Mouse (Mus musculus) CD4-positive helper T cell, adult 2 months (primary cell): ENCODE data around the gene Eef1a1.
A peak's percentile ranks its signal among the peaks of the same experiment; 100 is the strongest.

Experiments
- DNase-seq: peaks from one replicate; pipeline ENCODE4 v3.0.0-alpha.2; 2012; ENCODE audit warnings: low read depth, missing footprints, low spot score

Eef1a1 gene

GRCm38 (mm10) chr9:78477021-78477551 is 11.9 kb downstream of the Eef1a1 start:
- peak; percentile 74 for DNase-seq

GRCm38 (mm10) chr9:78476531-78477020 is 12.4 kb downstream of the Eef1a1 start:
- DNase-seq: no peak

- no peak for DNase-seq
These were observed 13.1 kb downstream of the Eef1a1 start for GRCm38 (mm10) chr9:78475873-78476272.

GRCm38 (mm10) chr9:78475383-78475780 is 13.6 kb downstream of the Eef1a1 start:
- no peak for DNase-seq

GRCm38 (mm10) chr9:78474771-78475382 is 14.1 kb downstream of the Eef1a1 start:
- no peak for DNase-seq

- no peak for DNase-seq
These were observed 14.7 kb downstream of the Eef1a1 start for GRCm38 (mm10) chr9:78474270-78474669.

- no peak for DNase-seq
These were observed 15.4 kb downstream of the Eef1a1 start for GRCm38 (mm10) chr9:78473588-78473987.

GRCm38 (mm10) chr9:78465725-78466124 is 23.2 kb downstream of the Eef1a1 start:
- DNase-seq: no peak

GRCm38 (mm10) chr9:78463337-78463736 is 25.6 kb downstream of the Eef1a1 start:
- DNase-seq: no peak

GRCm38 (mm10) chr9:78457026-78457425 is 31.9 kb downstream of the Eef1a1 start:
- no peak for DNase-seq

GRCm38 (mm10) chr9:78451382-78451781 is 37.6 kb downstream of the Eef1a1 start:
- no peak for DNase-seq

GRCm38 (mm10) chr9:78450404-78450803 is 38.5 kb downstream of the Eef1a1 start:
- no peak for DNase-seq

- peak; percentile 97 for DNase-seq
These were observed 40.7 kb downstream of the Eef1a1 start, which contains the start of the genes Mto1 and Gm17324 for GRCm38 (mm10) chr9:78447973-78448873. Mto1 (plus strand) TSS chr9:78448208. Gm17324 (minus strand) TSS chr9:78448786.

GRCm38 (mm10) chr9:78447606-78447972 is 41.4 kb downstream of the Eef1a1 start:
- no peak for DNase-seq

- DNase-seq: peak; percentile 79
These were observed 46.2 kb downstream of the Eef1a1 start, which contains the start of gene Cgas for GRCm38 (mm10) chr9:78442579-78443392. Cgas (minus strand) TSS chr9:78443237.

GRCm38 (mm10) chr9:78442237-78442578 is 46.7 kb downstream of the Eef1a1 start:
- no peak for DNase-seq

GRCm38 (mm10) chr9:78439426-78439825 is 49.5 kb downstream of the Eef1a1 start:
- DNase-seq: no peak

- no peak for DNase-seq
These were observed 56.5 kb downstream of the Eef1a1 start for GRCm38 (mm10) chr9:78432471-78432870.

GRCm38 (mm10) chr9:78430486-78430885 is 58.5 kb downstream of the Eef1a1 start:
- no peak for DNase-seq

GRCm38 (mm10) chr9:78429551-78429950 is 59.4 kb downstream of the Eef1a1 start:
- DNase-seq: no peak

GRCm38 (mm10) chr9:78428870-78429432 is 60.0 kb downstream of the Eef1a1 start:
- DNase-seq: no peak
